ENCODE assay signal across 19 mouse cellular contexts in genomic region chr6:54781881-54782280, GRCm38 (mm10). TPM values are rescaled to one million over a fixed set of nuclear protein-coding genes. Genes with fewer than 3 reads are reported as not detected.
DNase-seq lines count a peak whose midpoint lies in the region; ATAC-seq and TF ChIP-seq lines count a peak whose summit lies in the region.
"Had no signal": no experiment of that assay in that cellular context is flagged by ENCODE, and none has a peak within 500 bp of the region (broad histone marks: within the 10 kb centered on the region; RNA-seq: fewer than 3 reads in every experiment).

No protein-coding gene starts in this region.

- WGBS in forebrain, embryonic 15.5 days = 32% methylated on average over 6 of the region's 6 CpGs
- 29% methylated on average over 6 of the region's 6 CpGs for WGBS in hindbrain, postnatal 0 days

- no peaks in the 10 kb centered on the region for H3K9me3 ChIP-seq in forebrain, embryonic 15.5 days
- no peaks in the 10 kb centered on the region for H3K9me3 ChIP-seq in hindbrain, postnatal 0 days (ENCODE audit: low read length)
- H3K9me3 ChIP-seq: embryonic facial prominence, embryonic 12.5 days; neural tube, embryonic 12.5 days had no signal

- intact Hi-C loops in heart, postnatal 10 days (cut with DNase I) = no loop called here

- H3K27ac ChIP-seq in forebrain, embryonic 15.5 days (replicated peaks) = 0 out of 2 replicates have a peak overlapping the region, but pooled peaks have one; percentile 20
- no peak overlapping the region; the same call in 1 of the 2 replicates for H3K27ac ChIP-seq in hindbrain, postnatal 0 days
- H3K27ac ChIP-seq: embryonic facial prominence, embryonic 12.5 days; neural tube, embryonic 12.5 days had no signal

- H3K27me3 ChIP-seq in forebrain, embryonic 15.5 days = no peaks in the 10 kb centered on the region
- H3K27me3 ChIP-seq in hindbrain, postnatal 0 days (ENCODE audit: insufficient read depth, low read length) = no peaks in the 10 kb centered on the region
- H3K27me3 ChIP-seq: CH12.LX; embryonic facial prominence, embryonic 12.5 days; neural tube, embryonic 12.5 days had no signal

- H3K4me3 ChIP-seq in forebrain, embryonic 15.5 days = no peak overlapping the region
- H3K4me3 ChIP-seq in hindbrain, postnatal 0 days (ENCODE audit: low read length) = no peak overlapping the region
- H3K4me3 ChIP-seq: embryonic facial prominence, embryonic 12.5 days; neural tube, embryonic 12.5 days had no signal

- no peak for ATAC-seq in forebrain, embryonic 15.5 days (replicated peaks)
- ATAC-seq in hindbrain, postnatal 0 days = peak; percentile 33; the same call in 1 of the 2 replicates
- ATAC-seq: liver, postnatal 0 days had no signal

- TF ChIP-seq CTCF in hindbrain, postnatal 0 days (IDR thresholded peaks at IDR 0.05; ENCODE audit: low read depth) = no peak

- peak; percentile 81 for DNase-seq in heart, adult 11 months
- no peak for DNase-seq in heart, postnatal 10 days
- DNase-seq in Muller cell, postnatal 12 days (ENCODE audit: inconsistent ontology term) = peak; percentile 22
- peak; percentile 23 for DNase-seq in hindbrain, postnatal 0 days (ENCODE audit: low spot score)
- no peak for DNase-seq in lung, postnatal 36 days
- DNase-seq in urinary bladder, postnatal 10 days (ENCODE audit: low spot score) = no peak
- no peak for DNase-seq in kidney, adult 9 months
- DNase-seq: adrenal gland, adult 2 months; cerebellum, adult 18-20 months; kidney, adult 8-10 months; layer of hippocampus, postnatal 36 days; liver; liver, postnatal 0 days; lung, postnatal 14 days; spleen, adult 18-20 months had no signal

- H3K9ac ChIP-seq in forebrain, embryonic 15.5 days (replicated peaks) = no peak overlapping the region
- no peak overlapping the region for H3K9ac ChIP-seq in hindbrain, postnatal 0 days (replicated peaks; ENCODE audit: low read length)
- H3K9ac ChIP-seq: embryonic facial prominence, embryonic 12.5 days; liver, postnatal 0 days; neural tube, embryonic 12.5 days had no signal

- no peaks in the 10 kb centered on the region for H3K36me3 ChIP-seq in forebrain, embryonic 15.5 days
- no peaks in the 10 kb centered on the region for H3K36me3 ChIP-seq in hindbrain, postnatal 0 days (ENCODE audit: insufficient read depth, low read length)
- H3K36me3 ChIP-seq: embryonic facial prominence, embryonic 12.5 days; neural tube, embryonic 12.5 days had no signal

- peaks cover 25% of the 10 kb centered on the region for H3K4me1 ChIP-seq in forebrain, embryonic 15.5 days
- H3K4me1 ChIP-seq in hindbrain, postnatal 0 days (ENCODE audit: insufficient read depth, low read length) = no peaks in the 10 kb centered on the region
- H3K4me1 ChIP-seq: embryonic facial prominence, embryonic 12.5 days had no signal

- no peak overlapping the region for H3K4me2 ChIP-seq in forebrain, embryonic 15.5 days (replicated peaks)
- H3K4me2 ChIP-seq in hindbrain, postnatal 0 days (ENCODE audit: low read depth, low read length) = no peak overlapping the region
- H3K4me2 ChIP-seq: embryonic facial prominence, embryonic 12.5 days; neural tube, embryonic 12.5 days had no signal

RNA-seq across cellular contexts. Expression of gene Znrf2, which starts 34.8 kb away (rescaled TPM):
- total RNA-seq in heart, postnatal 10 days (2021) = 10 to 100 TPM; 24.0 to 27.6 TPM
- 18.4 and 22.0 TPM in 2 replicates for polyA plus RNA-seq in forebrain, embryonic 15.5 days (2015; fragmentation: Nextera tagmentation; extraction: Ambion mirVana)
- total RNA-seq in hindbrain, postnatal 0 days (2014; rRNA removed) = 45.9 and 50.0 TPM in 2 replicates
- polyA plus RNA-seq in hindbrain, postnatal 0 days (2015; fragmentation: Nextera tagmentation; extraction: Ambion mirVana) = 5.9 and 7.0 TPM in 2 replicates

Comparison
In these comparisons a context has a peak if more than half of its experiments do, and no peak if none do; other contexts are left out.
1. DNase-seq: peak in heart, adult 11 months (single experiment), Muller cell, postnatal 12 days (single experiment) and hindbrain, postnatal 0 days (single experiment); none in heart, postnatal 10 days (0 of 2), lung, postnatal 36 days (single experiment), urinary bladder, postnatal 10 days (single experiment) and kidney, adult 9 months (single experiment).